Mouse (Mus musculus): ENCODE measurements around the gene Gm3854.

Gm3854 gene

DNA sequence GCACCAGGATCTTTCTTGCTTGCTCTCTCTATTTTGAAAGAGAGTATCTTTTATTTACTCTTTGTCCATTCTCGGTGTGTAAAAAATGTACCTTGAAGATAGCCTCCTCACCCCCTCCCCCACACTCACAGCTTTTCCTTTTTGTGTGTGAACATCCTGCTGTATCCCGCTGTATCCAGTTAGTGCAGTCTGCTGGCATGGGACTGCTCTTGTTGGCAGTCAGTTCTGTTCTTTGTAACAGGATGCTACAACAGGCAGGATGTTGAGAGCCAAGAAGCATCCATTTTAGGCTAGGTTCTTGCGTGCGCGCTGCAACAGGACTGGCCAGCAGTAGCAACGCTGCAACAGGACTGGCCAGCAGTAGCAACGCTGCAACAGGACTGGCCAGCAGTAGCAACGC is 43.4 kb downstream of the Gm3854 start:
- DNase-seq (ENCODE audit: low read depth, low spot score), result no peak

DNA sequence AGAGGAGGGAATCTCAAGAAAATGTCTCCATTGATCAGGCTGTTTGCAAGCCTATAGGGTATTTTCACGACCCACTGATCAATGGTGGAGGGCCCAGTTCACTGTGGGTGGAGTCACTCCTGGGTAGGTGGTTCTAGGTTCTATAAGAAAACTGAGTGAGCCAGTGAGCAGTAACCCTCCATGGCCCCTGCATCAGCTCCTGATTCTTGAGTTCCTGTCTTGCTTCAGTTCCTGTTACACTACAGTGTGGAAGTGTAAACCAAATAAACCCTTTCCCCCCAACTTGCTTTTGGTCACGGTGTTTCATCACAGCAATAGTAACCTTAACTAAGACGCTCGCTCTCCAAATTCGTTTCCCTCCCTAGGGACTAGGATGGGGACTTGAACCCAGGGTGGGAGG is 45.4 kb downstream of the Gm3854 start:
- no peak for DNase-seq (ENCODE audit: low read depth, low spot score)

DNA sequence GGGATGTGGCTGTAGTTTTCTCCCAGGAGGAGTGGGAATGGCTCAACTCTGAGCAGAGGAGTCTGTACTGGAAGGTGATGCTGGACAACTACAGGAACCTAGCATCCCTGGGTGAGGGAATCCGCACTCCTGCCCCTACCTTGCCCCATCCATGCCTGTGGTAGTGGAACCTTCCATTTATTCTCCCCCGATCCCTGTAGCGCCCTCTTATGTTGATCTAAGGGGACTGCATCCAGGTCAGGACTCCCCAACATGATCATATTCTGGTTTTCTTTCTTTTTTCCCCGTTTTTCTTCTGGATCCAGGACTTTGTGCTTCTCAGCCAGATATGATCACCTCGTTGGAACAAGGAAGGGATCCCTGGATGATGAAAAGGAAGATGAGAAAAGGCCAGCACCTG is 45.9 kb downstream of the Gm3854 start:
- no peak for DNase-seq (ENCODE audit: low read depth, low spot score)

DNA sequence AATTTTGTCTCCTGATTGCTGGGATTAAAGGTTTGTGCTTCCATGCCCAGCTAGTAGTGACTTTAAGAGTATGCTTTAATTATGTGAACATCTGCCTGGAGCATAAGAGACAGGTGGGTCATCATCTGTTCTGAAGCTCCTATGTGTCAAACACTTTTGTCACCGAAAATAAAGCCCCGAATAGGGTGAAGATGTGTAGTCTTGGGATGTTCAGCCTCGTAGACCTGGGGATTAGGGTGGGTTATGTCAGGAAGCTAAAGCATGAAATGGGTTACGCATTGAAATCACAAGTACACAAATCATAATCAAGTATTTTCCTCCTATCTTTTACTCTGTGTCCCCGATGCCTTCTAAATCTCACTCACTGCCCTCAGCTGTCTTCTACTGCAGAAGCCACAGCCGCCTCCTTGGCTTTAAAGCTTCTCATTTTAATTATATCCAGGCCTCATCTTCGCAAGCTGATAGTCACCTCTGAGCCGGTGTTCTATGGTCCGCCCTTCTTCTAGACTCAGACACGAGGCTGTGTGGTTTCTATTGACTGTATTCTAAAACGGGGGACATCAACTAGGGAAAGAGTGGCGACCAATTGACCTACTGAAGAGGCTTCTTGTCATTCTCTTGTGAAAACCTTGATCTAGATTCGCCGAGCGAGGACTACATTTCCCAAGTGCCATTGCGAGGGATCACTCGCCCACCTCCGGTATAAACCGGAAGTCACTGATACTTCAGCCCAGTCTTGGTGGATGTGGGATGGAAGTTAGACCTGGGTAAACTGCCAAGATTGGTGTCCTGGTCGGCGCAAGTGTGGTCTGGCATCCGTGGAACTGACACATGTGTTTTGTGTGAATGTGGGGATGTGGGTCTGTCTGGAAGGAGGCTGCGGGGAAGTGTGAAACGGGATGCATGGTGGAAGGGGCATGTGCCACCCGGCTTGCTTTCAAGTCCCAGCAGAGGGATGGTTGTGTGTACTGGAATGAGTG is 54.7 kb downstream of the Gm3854 start, which contains the start of gene Smim17:
Gene Smim17 (plus strand): TSS at position 720 of the 980 bp plus-strand sequence.
- peak; percentile 55 for DNase-seq (ENCODE audit: low read depth, low spot score)
